11 mouse cellular contexts compared by ENCODE assay signal in the genomic region with DNA sequence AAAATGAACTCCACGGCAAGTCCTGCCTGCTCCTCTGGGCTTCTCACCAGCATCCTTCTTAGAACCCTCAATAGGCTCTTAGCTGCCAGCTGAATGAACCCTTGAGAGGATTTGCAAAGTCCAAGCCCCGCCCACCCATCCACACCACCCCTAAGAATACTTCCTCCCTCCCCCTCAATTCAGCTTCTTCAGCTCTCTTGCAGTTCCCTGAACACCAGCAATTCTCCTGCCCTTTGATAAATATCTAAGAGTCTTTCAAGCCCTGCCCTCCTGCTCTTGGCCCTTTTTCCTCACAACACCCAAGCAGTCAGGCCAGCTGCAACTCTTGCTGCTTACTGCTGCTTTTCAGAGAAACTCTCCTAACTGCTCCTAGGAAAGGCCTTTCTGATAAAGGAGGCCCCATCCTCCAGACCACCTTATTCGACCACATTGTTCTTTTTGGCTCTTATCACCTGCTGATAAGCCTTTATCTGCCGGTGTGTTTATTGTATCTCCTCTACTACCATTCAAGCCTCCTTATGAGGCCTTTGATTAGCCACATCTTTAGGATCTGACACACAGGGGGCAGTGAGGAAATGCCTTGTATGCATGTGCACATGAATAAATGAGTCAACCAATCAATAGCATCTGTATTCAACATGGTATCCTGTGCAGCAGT. TPM values are rescaled to one million over a fixed set of nuclear protein-coding genes. Genes with fewer than 3 reads are reported as not detected.
DNase-seq lines count a peak whose midpoint lies in the region; ATAC-seq and TF ChIP-seq lines count a peak whose summit lies in the region.
"Had no signal": no experiment of that assay in that cellular context is flagged by ENCODE, and none has a peak within 500 bp of the region (broad histone marks: within the 10 kb centered on the region; RNA-seq: fewer than 3 reads in every experiment).

No protein-coding gene starts in this region.

- intact Hi-C loops in left cerebral cortex, postnatal 14 days (cut with DNase I), result no loop called here

- H3K4me2 ChIP-seq in liver, embryonic 12.5 days, result no peak overlapping the region
- H3K4me2 ChIP-seq in liver, postnatal 0 days (ENCODE audit: low read depth, low read length), result no peak overlapping the region
- no peak overlapping the region for H3K4me2 ChIP-seq in forebrain, embryonic 14.5 days (ENCODE audit: low read length)
- H3K4me2 ChIP-seq: hindbrain, embryonic 12.5 days; liver, embryonic 15.5 days had no signal

- no peak for DNase-seq in liver, postnatal 0 days
- peak; percentile 70 for DNase-seq in forebrain, embryonic 14.5 days (ENCODE audit: low spot score)
- peak; percentile 63 to 73 for DNase-seq in kidney, postnatal 25 days
- peak; percentile 16 for DNase-seq in skeletal muscle tissue, adult 2 months (ENCODE audit: low read depth, low spot score)
- no peak for DNase-seq in left cerebral cortex, postnatal 14 days (ENCODE audit: low spot score in 2 of 2)
- DNase-seq in right cerebral cortex, postnatal 25 days, result no peak
- no peak for DNase-seq in urinary bladder, postnatal 25 days (ENCODE audit: low spot score)
- DNase-seq: spleen, adult 18-20 months had no signal

- no peaks in the 10 kb centered on the region for H3K27me3 ChIP-seq in liver, embryonic 12.5 days (replicated peaks)
- H3K27me3 ChIP-seq in liver, postnatal 0 days (ENCODE audit: insufficient read depth, low read length), result no peaks in the 10 kb centered on the region
- H3K27me3 ChIP-seq in forebrain, embryonic 14.5 days (replicated peaks; ENCODE audit: control insufficient read depth, insufficient read depth, low read length), result no peaks in the 10 kb centered on the region
- H3K27me3 ChIP-seq: liver, embryonic 15.5 days had no signal

- 0 out of 2 replicates have a peak, but pooled peaks cover 4% of the 10 kb centered on the region for H3K9me3 ChIP-seq in liver, embryonic 12.5 days (replicated peaks)
- no peaks in the 10 kb centered on the region for H3K9me3 ChIP-seq in liver, postnatal 0 days (ENCODE audit: low read length)
- H3K9me3 ChIP-seq in forebrain, embryonic 14.5 days (replicated peaks; ENCODE audit: control insufficient read depth, low read length), result no peaks in the 10 kb centered on the region
- H3K9me3 ChIP-seq: hindbrain, embryonic 12.5 days; liver, embryonic 15.5 days had no signal

- no peak overlapping the region for H3K27ac ChIP-seq in liver, embryonic 12.5 days
- no peak overlapping the region for H3K27ac ChIP-seq in liver, postnatal 0 days (ENCODE audit: low read depth)
- no peak overlapping the region for H3K27ac ChIP-seq in forebrain, embryonic 14.5 days (ENCODE audit: low read depth, low read length)
- H3K27ac ChIP-seq: hindbrain, embryonic 12.5 days; liver, embryonic 15.5 days had no signal

- TF ChIP-seq EP300 in liver, postnatal 0 days (IDR thresholded peaks at IDR 0.05; ENCODE audit: low read depth), result no peak

- no peak overlapping the region for H3K4me3 ChIP-seq in liver, embryonic 12.5 days
- no peak overlapping the region for H3K4me3 ChIP-seq in liver, postnatal 0 days (ENCODE audit: low read depth, low read length)
- H3K4me3 ChIP-seq in forebrain, embryonic 14.5 days (ENCODE audit: low read depth, low read length), result no peak overlapping the region
- H3K4me3 ChIP-seq: hindbrain, embryonic 12.5 days; liver, embryonic 15.5 days had no signal

- 13% methylated on average over 4 of the region's 4 CpGs for WGBS in liver, embryonic 12.5 days (ENCODE audit: insufficient replicate concordance)
- 21% methylated on average over 4 of the region's 4 CpGs for WGBS in liver, postnatal 0 days (ENCODE audit: insufficient replicate concordance)
- WGBS in forebrain, embryonic 14.5 days, result 4% methylated on average over 4 of the region's 4 CpGs

- H3K4me1 ChIP-seq in liver, embryonic 12.5 days, result peaks cover 28% of the 10 kb centered on the region
- H3K4me1 ChIP-seq in liver, postnatal 0 days (ENCODE audit: insufficient read depth), result no peaks in the 10 kb centered on the region
- peaks cover 6% of the 10 kb centered on the region; the same call in 1 of the 2 replicates for H3K4me1 ChIP-seq in forebrain, embryonic 14.5 days (ENCODE audit: control insufficient read depth, insufficient read depth, low read length)

- H3K36me3 ChIP-seq in liver, embryonic 12.5 days, result no peaks in the 10 kb centered on the region
- no peaks in the 10 kb centered on the region for H3K36me3 ChIP-seq in liver, postnatal 0 days (replicated peaks; ENCODE audit: insufficient read depth, low read length)
- H3K36me3 ChIP-seq in forebrain, embryonic 14.5 days (ENCODE audit: control insufficient read depth, insufficient read depth, low read length), result no peaks in the 10 kb centered on the region
- H3K36me3 ChIP-seq: hindbrain, embryonic 12.5 days; liver, embryonic 15.5 days had no signal

- 0 out of 2 replicates have a peak, but pooled peaks have one; percentile 15 for ATAC-seq in liver, embryonic 12.5 days
- no peak for ATAC-seq in liver, postnatal 0 days
- peak; percentile 46 for ATAC-seq in forebrain, embryonic 14.5 days

- TF ChIP-seq CTCF in liver, postnatal 0 days (IDR thresholded peaks at IDR 0.05; ENCODE audit: low read depth), result no peak

- no peak overlapping the region for H3K9ac ChIP-seq in liver, embryonic 12.5 days
- H3K9ac ChIP-seq in liver, postnatal 0 days (replicated peaks), result no peak overlapping the region
- H3K9ac ChIP-seq in forebrain, embryonic 14.5 days (ENCODE audit: low read length), result no peak overlapping the region
- H3K9ac ChIP-seq: hindbrain, embryonic 12.5 days; liver, embryonic 15.5 days had no signal

RNA-seq across cellular contexts. Expression of a gene that starts 21.3 kb away (rescaled TPM):
- polyA plus RNA-seq in liver, embryonic 12.5 days (2016; fragmentation: Nextera tagmentation; extraction: Ambion mirVana), result 3.0 TPM in 2 replicates
- polyA plus RNA-seq in liver, postnatal 0 days (2015; fragmentation: Nextera tagmentation; extraction: Ambion mirVana), result 1.7 and 2.2 TPM in 2 replicates
- polyA plus RNA-seq in forebrain, embryonic 14.5 days (2014; fragmentation: Nextera tagmentation; extraction: Ambion mirVana), result 2.3 and 3.5 TPM in 2 replicates
- total RNA-seq in left cerebral cortex, postnatal 14 days (2021), result 10 to 100 TPM; 12.1 to 12.8 TPM

Comparison
In these comparisons a context has a peak if more than half of its experiments do, and no peak if none do; other contexts are left out.
1. DNase-seq: peak in forebrain, embryonic 14.5 days (single experiment), kidney, postnatal 25 days (2 of 2) and skeletal muscle tissue, adult 2 months (single experiment); none in liver, postnatal 0 days (single experiment), left cerebral cortex, postnatal 14 days (0 of 2), right cerebral cortex, postnatal 25 days (single experiment) and urinary bladder, postnatal 25 days (single experiment).